Mouse (Mus musculus) heart, adult 8-10 months (tissue): ENCODE data around the gene Tgfbi. TPM values are rescaled to one million over a fixed set of nuclear protein-coding genes. Genes with fewer than 3 reads are reported as not detected.

Experiments used
- total RNA-seq, 4 experiments: library from RNA; stranded (reverse); gene quantifications; 2 replicates each; pipeline ENCODE4 v1.2.4; 2022

The Tgfbi gene
- total RNA-seq, 4 experiments from 2014 or later: 10.2 to 16.8 (median 14.4) TPM

Other genes starting within 250 kb of the Tgfbi start
- gene Gm3045, start 182.9 kb upstream of the Tgfbi start, total RNA-seq: not detected
- under 1 TPM in 1 of 4 experiments, not detected in 3; 0.26 TPM for gene Slc25a48, start 171.2 kb upstream of the Tgfbi start, total RNA-seq
- gene Il9, start 127.3 kb upstream of the Tgfbi start, total RNA-seq: not detected
- 1 to 10 TPM; 1.0 to 1.1 (median 1.0) TPM for gene Fbxl21, start 87.1 kb upstream of the Tgfbi start, total RNA-seq
- gene Lect2, start 61.0 kb upstream of the Tgfbi start, total RNA-seq: not detected
- gene Smad5, start 93.5 kb downstream of the Tgfbi start, total RNA-seq: 10 to 100 TPM; 28.0 to 32.0 (median 28.8) TPM
- not detected for gene Gm45623, start 144.3 kb downstream of the Tgfbi start, total RNA-seq